Mouse (Mus musculus) lung, adult 2 months (tissue): ENCODE results near the gene Gm21310.
"Not testable (repeated sequence)": the region's sequence is repeated elsewhere in the genome, so short reads cannot be mapped to it uniquely, and the experiment has no call there.

Source experiments
- CTCF ChIP-seq: fragments of 200-500 bp; IDR thresholded peaks from 2 replicates; pipeline ENCODE4 v1.5.1; 2011; ENCODE audit warnings: mild to moderate bottlenecking, low read length, control low read depth; ENCODE audit not compliant: insufficient read depth
- POLR2A ChIP-seq: fragments of 200-500 bp; IDR thresholded peaks from 2 replicates; pipeline ENCODE4 v1.6.1; 2011; ENCODE audit warnings: low read depth, mild to moderate bottlenecking, control low read depth, low read length, borderline replicate concordance; ENCODE audit errors: extremely low read depth

DNA sequence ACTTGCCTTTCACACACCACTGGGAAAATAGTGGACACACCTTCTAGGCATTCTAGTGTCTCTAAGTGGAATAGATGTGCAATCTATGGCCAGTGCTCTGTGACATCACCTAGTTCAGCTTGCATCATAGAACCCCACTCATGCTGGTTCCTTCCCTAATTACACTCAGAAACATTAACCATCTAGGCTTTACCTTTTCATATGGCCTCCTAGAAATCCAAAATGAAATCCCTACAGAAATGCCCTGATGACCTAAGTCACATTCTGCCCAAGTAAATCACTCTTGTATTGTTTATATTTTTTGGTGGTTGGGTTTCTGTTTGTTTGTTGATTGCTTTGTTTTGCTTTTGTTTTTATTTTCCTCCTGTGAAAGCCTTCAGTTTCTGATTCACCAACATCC is at the start of gene Gm21310:
- TF ChIP-seq CTCF, POLR2A: not testable (repeated sequence)
